Mouse (Mus musculus): Measurements from ENCODE around the gene Nhej1. TPM values are rescaled to one million over a fixed set of nuclear protein-coding genes. Genes with fewer than 3 reads are reported as not detected.

The Nhej1 gene
- 9.4 and 10.2 TPM in 2 replicates for polyA plus RNA-seq (2015; fragmentation: Nextera tagmentation; extraction: Ambion mirVana)

DNA sequence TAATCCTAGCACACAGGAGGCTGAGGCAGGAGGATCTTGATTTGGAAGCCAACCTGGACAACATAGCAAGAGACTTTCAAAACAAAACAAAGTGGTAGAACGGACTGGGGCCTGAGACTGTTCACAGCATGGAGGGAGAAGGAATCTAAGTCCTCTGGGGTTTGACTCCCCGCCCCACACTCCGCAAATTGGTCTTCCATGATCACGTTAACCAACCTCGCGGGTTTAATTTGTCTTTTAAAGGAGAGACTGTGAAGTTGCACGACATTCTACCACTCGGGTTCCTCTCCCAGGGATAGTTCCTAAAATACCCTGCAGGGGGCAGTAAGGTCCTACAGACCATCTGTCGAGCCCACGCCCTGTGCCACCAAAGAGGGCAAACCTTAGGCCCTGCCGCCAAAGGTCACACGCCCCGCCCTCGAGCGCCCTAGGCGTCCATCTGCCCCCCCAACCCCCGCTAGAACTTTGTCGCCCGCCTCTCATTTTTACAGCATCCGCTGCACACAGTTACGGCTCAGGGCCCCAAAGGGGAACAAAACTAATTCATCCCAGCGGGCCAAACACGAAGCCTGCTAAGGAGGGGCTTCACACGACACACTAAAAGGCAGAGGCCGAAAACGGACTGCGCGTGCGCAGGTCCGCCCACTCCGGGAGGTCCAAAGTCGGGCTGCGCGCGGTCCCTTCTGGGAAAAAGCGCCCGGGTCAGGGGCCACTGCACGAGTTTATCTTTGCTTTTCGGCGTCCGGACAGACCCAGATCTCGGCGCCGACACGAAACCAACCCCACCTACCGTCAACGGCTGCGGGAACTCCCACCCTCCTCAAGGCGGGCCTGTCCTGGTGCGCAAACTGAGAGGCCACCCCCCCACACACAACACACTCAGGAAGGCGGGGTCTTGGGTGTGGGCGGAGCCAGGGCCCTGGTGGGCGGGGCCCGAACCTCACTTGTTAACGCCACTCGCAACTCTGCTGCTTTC is at the start of gene Nhej1:
Gene Nhej1 (minus strand): TSS at position 855 of the 976 bp plus-strand sequence.
- Histone ChIP-seq H3K4me2 (ENCODE audit: low read depth, low read length) (peak within 1 kb of the TSS; percentile 65), H3K36me3 (ENCODE audit: control insufficient read depth, insufficient read depth, low read length) (no peaks in the 10 kb centered on the region), H3K9me3 (ENCODE audit: control insufficient read depth, low read length) (no peaks in the 10 kb centered on the region), H3K4me1 (ENCODE audit: control insufficient read depth, insufficient read depth, low read length) (peaks cover 5% of the 10 kb centered on the region), H3K9ac (ENCODE audit: low read depth, low read length) (peak within 1 kb of the TSS; percentile 80), H3K27ac (ENCODE audit: low read length) (peak within 1 kb of the TSS; percentile 99), H3K27me3 (replicated peaks; ENCODE audit: control insufficient read depth, insufficient read depth, low read length) (no peaks in the 10 kb centered on the region), H3K4me3 (ENCODE audit: low read length) (peak within 1 kb of the TSS; percentile 66)
- peak; percentile 97 for ATAC-seq
- WGBS, result 1% methylated on average over 56 of the region's 56 CpGs

DNA sequence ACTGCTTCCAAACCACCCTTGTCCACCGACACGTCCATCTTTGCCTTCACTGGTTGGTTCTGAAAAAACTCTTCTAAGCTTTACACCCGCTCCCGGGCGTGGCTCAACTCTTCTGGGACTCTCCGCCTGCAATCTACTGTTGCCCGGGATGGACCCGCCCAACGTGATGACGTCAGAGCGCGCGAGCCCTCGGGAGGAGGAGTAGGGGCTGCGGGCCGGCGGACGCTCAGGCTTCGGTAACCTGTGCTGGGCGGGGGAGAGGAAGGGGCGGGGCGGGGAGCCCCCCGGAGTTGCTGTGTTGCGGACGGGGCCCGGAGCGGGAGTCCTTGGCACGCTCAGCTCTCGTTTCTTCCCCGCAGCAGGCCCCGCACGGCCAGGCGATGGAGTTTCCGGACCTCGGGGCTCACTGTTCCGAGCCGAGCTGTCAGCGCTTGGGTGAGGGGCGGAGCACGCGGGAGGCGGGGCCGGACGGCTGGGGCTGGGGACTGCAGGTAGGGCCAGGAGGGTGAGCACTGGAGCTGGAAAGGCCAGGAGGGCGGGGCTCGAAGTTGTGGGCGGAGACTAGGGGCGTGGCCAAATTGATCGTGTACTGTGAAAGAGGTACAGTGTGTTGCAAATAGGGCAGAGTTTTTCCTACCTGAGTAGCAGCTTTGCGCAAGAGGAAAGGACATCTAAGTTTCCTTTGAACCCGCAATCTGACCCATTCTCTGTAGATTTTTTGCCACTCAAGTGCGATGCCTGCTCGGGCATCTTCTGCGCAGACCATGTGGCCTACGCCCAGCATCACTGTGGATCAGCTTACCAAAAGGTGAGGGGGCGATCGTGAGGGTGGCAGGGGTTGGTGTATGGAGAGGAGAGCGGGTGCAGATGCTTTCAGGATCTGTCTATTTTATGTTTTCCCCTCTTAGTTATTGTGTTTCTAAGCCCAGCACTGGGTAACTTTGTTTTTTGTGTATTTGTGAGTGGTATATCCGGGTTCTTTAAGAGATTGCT is 43.8 kb upstream of the Nhej1 start, which contains the start of gene Zfand2b:
Gene Zfand2b (plus strand): TSS at position 175 of the 993 bp plus-strand sequence.
- peak within 1 kb of the TSS; percentile 88 for H3K4me3 ChIP-seq (ENCODE audit: low read length)
- peak within 1 kb of the TSS; percentile 89 for H3K4me2 ChIP-seq (ENCODE audit: low read depth, low read length)
- peak within 1 kb of the TSS; percentile 93 for H3K27ac ChIP-seq (ENCODE audit: low read length)
- peaks cover 13% of the 10 kb centered on the region for H3K4me1 ChIP-seq (ENCODE audit: control insufficient read depth, insufficient read depth, low read length)
- H3K9ac ChIP-seq (ENCODE audit: low read depth, low read length), result peak within 1 kb of the TSS; percentile 90
- peaks cover 7% of the 10 kb centered on the region for H3K36me3 ChIP-seq (ENCODE audit: control insufficient read depth, insufficient read depth, low read length)
- peak; percentile 99 for ATAC-seq
- no peaks in the 10 kb centered on the region for H3K9me3 ChIP-seq (ENCODE audit: control insufficient read depth, low read length)
- no peaks in the 10 kb centered on the region for H3K27me3 ChIP-seq (replicated peaks; ENCODE audit: control insufficient read depth, insufficient read depth, low read length)
- WGBS, result 2% methylated on average over 59 of the region's 59 CpGs

DNA sequence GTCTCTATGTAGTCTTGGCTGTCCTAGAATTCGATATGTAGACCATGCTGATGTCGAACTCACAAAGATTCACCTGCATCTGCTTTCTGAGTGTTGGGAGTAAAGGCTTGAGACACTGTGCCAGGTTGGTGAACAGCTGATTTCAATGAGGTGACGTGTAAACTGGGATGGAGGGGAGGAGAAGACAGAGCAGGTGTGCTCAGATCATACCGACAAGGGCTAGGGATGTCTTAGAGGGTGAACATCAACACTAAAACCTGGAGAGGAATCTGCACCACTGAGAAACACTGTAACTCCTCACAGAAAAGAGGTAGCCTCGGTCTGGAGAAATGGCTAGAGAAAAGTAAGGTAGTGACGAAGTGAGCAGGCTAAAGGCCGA is 43.1 kb upstream of the Nhej1 start:
- H3K27ac ChIP-seq (ENCODE audit: low read length), result peak overlapping the region; percentile 17
- peak overlapping the region; percentile 88 for H3K4me3 ChIP-seq (ENCODE audit: low read length)
- ATAC-seq, result peak; percentile 31
- peaks cover 7% of the 10 kb centered on the region for H3K36me3 ChIP-seq (ENCODE audit: control insufficient read depth, insufficient read depth, low read length)
- peaks cover 13% of the 10 kb centered on the region for H3K4me1 ChIP-seq (ENCODE audit: control insufficient read depth, insufficient read depth, low read length)
- WGBS, result 7% methylated on average over 7 of the region's 7 CpGs
- peak overlapping the region; percentile 90 for H3K9ac ChIP-seq (ENCODE audit: low read depth, low read length)
- H3K9me3 ChIP-seq (ENCODE audit: control insufficient read depth, low read length), result no peaks in the 10 kb centered on the region
- no peaks in the 10 kb centered on the region for H3K27me3 ChIP-seq (replicated peaks; ENCODE audit: control insufficient read depth, insufficient read depth, low read length)
- H3K4me2 ChIP-seq (ENCODE audit: low read depth, low read length), result peak overlapping the region; percentile 89

DNA sequence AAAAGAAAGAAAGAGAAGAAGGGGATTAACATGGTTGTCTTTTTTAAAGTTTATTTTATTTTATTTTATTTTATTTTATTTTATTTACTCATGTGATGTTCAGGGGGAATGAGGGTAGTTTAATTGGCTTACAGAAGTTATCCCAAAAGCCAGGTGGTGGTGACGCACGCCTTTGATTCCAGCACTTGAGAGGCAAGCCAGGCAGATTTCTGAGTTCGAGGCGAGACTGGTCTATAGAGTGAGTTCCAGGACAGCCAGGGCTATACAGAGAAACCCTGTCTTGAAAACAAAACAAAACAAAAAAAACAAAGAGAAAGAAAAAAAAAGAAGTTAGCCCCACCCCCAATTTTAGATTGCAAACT is 35.2 kb upstream of the Nhej1 start:
- no peaks in the 10 kb centered on the region for H3K4me1 ChIP-seq (ENCODE audit: control insufficient read depth, insufficient read depth, low read length)
- H3K4me2 ChIP-seq (ENCODE audit: low read depth, low read length), result no peak overlapping the region
- no peaks in the 10 kb centered on the region for H3K9me3 ChIP-seq (ENCODE audit: control insufficient read depth, low read length)
- 83% methylated on average over 4 of the region's 4 CpGs for WGBS
- H3K4me3 ChIP-seq (ENCODE audit: low read length), result no peak overlapping the region
- H3K36me3 ChIP-seq (ENCODE audit: control insufficient read depth, insufficient read depth, low read length), result no peaks in the 10 kb centered on the region
- no peak overlapping the region for H3K27ac ChIP-seq (ENCODE audit: low read length)
- no peak overlapping the region for H3K9ac ChIP-seq (ENCODE audit: low read depth, low read length)
- ATAC-seq, result no peak
- H3K27me3 ChIP-seq (replicated peaks; ENCODE audit: control insufficient read depth, insufficient read depth, low read length), result no peaks in the 10 kb centered on the region

DNA sequence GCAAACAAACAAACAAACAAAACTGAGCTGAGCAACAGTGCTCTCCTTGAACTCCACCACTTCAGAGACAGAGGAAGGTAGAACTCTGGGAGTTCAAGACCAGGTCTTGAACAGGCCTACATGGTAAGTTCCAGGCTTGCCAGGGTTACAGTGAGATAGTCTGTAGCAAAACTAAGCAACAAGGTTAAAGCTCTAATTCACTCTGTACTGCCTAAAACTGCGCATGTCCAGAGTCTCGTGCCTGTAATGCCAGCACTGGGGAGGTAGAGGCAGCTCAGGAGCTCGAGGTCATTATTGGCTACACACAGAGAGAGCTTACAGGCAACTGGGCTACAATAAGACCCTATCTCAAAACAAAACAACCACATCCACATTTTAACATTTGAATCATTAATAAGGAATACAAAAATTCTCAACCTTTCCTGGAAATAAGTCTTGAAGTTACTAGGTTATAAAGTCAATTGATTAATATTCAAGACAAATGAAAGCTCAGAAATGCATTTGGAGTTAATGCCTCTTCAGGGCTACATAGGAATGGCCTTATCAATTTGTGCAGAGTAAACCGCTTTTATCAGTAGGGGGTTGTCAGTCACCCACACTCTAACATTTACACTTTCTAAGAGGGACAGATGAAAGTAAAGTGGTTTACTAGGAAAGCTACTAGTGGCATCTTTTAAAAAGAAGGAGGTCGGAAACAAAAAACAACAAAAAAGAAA is 34.7 kb upstream of the Nhej1 start:
- Histone ChIP-seq H3K36me3 (ENCODE audit: control insufficient read depth, insufficient read depth, low read length) (no peaks in the 10 kb centered on the region), H3K4me3 (ENCODE audit: low read length) (no peak overlapping the region), H3K4me2 (ENCODE audit: low read depth, low read length) (no peak overlapping the region), H3K9me3 (ENCODE audit: control insufficient read depth, low read length) (no peaks in the 10 kb centered on the region), H3K9ac (ENCODE audit: low read depth, low read length) (no peak overlapping the region), H3K4me1 (ENCODE audit: control insufficient read depth, insufficient read depth, low read length) (no peaks in the 10 kb centered on the region), H3K27ac (ENCODE audit: low read length) (no peak overlapping the region), H3K27me3 (replicated peaks; ENCODE audit: control insufficient read depth, insufficient read depth, low read length) (no peaks in the 10 kb centered on the region)
- no peak for ATAC-seq
- 66% methylated on average over 5 of the region's 5 CpGs for WGBS

DNA sequence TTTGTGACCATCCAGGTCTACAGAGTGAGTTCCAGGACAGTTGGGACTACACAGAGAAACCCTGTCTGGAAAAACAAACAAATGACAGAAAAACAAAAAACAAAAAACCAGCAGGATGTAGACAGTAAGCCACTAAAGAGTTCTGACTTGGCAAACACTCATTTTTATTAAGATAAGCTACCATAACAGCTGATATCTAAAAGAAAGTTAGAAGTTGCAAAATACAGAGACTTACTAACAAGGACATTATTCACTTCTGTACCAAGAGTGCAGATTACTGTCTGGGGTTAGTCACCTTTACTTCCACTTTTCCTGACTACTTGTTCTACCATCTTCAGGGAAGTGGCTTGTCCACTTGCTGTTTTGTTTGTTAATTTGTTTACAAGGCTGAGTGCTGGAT is 34.0 kb upstream of the Nhej1 start:
- no peak overlapping the region for H3K4me3 ChIP-seq (ENCODE audit: low read length)
- H3K36me3 ChIP-seq (ENCODE audit: control insufficient read depth, insufficient read depth, low read length), result no peaks in the 10 kb centered on the region
- no peak for ATAC-seq
- H3K4me2 ChIP-seq (ENCODE audit: low read depth, low read length), result no peak overlapping the region
- no peaks in the 10 kb centered on the region for H3K4me1 ChIP-seq (ENCODE audit: control insufficient read depth, insufficient read depth, low read length)
- no peak overlapping the region for H3K27ac ChIP-seq (ENCODE audit: low read length)
- no peaks in the 10 kb centered on the region for H3K27me3 ChIP-seq (replicated peaks; ENCODE audit: control insufficient read depth, insufficient read depth, low read length)
- H3K9me3 ChIP-seq (ENCODE audit: control insufficient read depth, low read length), result no peaks in the 10 kb centered on the region
- no peak overlapping the region for H3K9ac ChIP-seq (ENCODE audit: low read depth, low read length)

DNA sequence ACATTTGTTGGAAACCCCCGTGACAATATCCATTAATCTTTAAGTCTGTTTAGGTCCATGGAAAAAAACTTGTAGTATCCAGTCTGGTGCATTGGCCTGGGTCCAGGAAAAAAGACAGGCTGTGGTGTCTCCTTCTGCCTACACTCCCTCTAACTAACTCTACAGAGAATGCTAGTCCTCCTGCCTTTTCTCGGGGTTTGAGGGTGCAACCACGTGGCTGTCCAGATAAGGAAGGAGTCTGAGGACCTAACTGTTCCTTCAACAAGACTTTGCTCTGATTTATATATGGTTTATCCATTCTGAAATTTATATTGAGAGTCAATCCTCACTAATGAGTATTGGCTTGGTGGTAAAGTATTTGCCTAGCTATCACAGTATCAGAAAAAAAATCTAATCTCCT is 30.8 kb upstream of the Nhej1 start:
- Histone ChIP-seq H3K27ac (ENCODE audit: low read length) (no peak overlapping the region), H3K9me3 (ENCODE audit: control insufficient read depth, low read length) (no peaks in the 10 kb centered on the region), H3K36me3 (ENCODE audit: control insufficient read depth, insufficient read depth, low read length) (no peaks in the 10 kb centered on the region), H3K9ac (ENCODE audit: low read depth, low read length) (no peak overlapping the region), H3K4me1 (ENCODE audit: control insufficient read depth, insufficient read depth, low read length) (no peaks in the 10 kb centered on the region), H3K27me3 (replicated peaks; ENCODE audit: control insufficient read depth, insufficient read depth, low read length) (no peaks in the 10 kb centered on the region), H3K4me2 (ENCODE audit: low read depth, low read length) (no peak overlapping the region), H3K4me3 (ENCODE audit: low read length) (no peak overlapping the region)
- WGBS, result 41% methylated on average over 3 of the region's 3 CpGs
- ATAC-seq, result no peak

DNA sequence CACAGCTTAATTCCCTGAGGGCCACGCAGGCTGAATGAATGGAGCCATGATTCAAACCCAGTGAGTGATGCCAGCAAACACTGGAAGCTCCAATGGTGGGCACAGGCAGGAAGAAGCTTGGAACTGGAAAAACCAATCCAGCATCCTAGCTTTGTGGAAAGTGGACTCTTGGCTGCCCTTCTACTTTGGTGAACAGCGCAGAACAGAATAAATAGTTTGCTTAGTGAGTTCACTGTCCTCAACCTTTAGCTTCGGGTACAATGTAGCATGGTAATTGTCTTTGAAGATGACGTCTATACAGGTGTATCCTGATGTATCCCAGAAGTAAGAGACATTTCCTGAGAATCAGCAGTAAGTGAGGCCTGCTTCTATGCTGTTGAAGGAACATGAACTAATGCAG is 23.7 kb upstream of the Nhej1 start:
- H3K4me1 ChIP-seq (ENCODE audit: control insufficient read depth, insufficient read depth, low read length), result peaks cover 5% of the 10 kb centered on the region; the same call in 1 of the 2 replicates
- H3K9me3 ChIP-seq (ENCODE audit: control insufficient read depth, low read length), result no peaks in the 10 kb centered on the region
- no peak overlapping the region for H3K4me2 ChIP-seq (ENCODE audit: low read depth, low read length)
- H3K27me3 ChIP-seq (replicated peaks; ENCODE audit: control insufficient read depth, insufficient read depth, low read length), result no peaks in the 10 kb centered on the region
- ATAC-seq, result no peak
- no peak overlapping the region for H3K27ac ChIP-seq (ENCODE audit: low read length)
- no peak overlapping the region for H3K9ac ChIP-seq (ENCODE audit: low read depth, low read length)
- peaks cover 21% of the 10 kb centered on the region for H3K36me3 ChIP-seq (ENCODE audit: control insufficient read depth, insufficient read depth, low read length)
- WGBS, result 87% methylated on average over 4 of the region's 4 CpGs
- H3K4me3 ChIP-seq (ENCODE audit: low read length), result no peak overlapping the region
